Mouse (Mus musculus) CH12.LX (cell line): ENCODE data around the gene Nr2c2ap. TPM values are rescaled to one million over a fixed set of nuclear protein-coding genes. Genes with fewer than 3 reads are reported as not detected.

ENCODE experiments used
- DNase-seq: peaks from one replicate; pipeline ENCODE4 v3.0.0-alpha.2; 2013; ENCODE audit errors: extremely low read depth
- H3K27ac ChIP-seq: 2 replicates; pipeline ENCODE4 v1.5.1; 2012; ENCODE audit warnings: low read depth, mild to moderate bottlenecking, control low read depth, moderate library complexity; ENCODE audit not compliant: insufficient read depth
- H3K27me3 ChIP-seq: replicated peaks from 2 replicates; pipeline ENCODE3; 2012; ENCODE audit warnings: inconsistent platforms
- H3K36me3 ChIP-seq, 2 experiments: replicated peaks in 1 of 2; 2 replicates each; pipeline versions ENCODE3 to v1.6.1; 2012; ENCODE audit warnings: inconsistent platforms in 1 of 2, low read length in 1 of 2, mild to moderate bottlenecking in 1 of 2, mixed read lengths in 1 of 2, moderate library complexity in 1 of 2; ENCODE audit not compliant: control insufficient read depth in 1 of 2, insufficient read depth in 1 of 2
- H3K4me1 ChIP-seq, 2 experiments: 2 replicates each; pipeline ENCODE4 v1.6.1; 2012; ENCODE audit warnings: inconsistent platforms in 1 of 2, moderate library complexity in 1 of 2; ENCODE audit not compliant: insufficient read depth in 2 of 2, control insufficient read depth in 1 of 2
- H3K4me2 ChIP-seq: 2 replicates; pipeline ENCODE4 v1.6.1; 2012; ENCODE audit warnings: low read depth, mild to moderate bottlenecking, control low read depth; ENCODE audit not compliant: poor library complexity, insufficient read depth, severe bottlenecking
- H3K4me3 ChIP-seq, 3 experiments: fragments of 150-350 bp in 1 of 3; sonication (generic) in 1 of 3; replicated peaks in 1 of 3; 2 replicates each; pipeline versions ENCODE3 to v1.5.1; 2011 to 2012; ENCODE audit warnings: low read depth in 2 of 3, low read length in 2 of 3, mild to moderate bottlenecking in 2 of 3, moderate library complexity in 2 of 3, control low read depth in 1 of 3, improper control_type of control experiment in 1 of 3, inconsistent platforms in 1 of 3, mixed read lengths in 1 of 3; ENCODE audit not compliant: poor library complexity in 1 of 3
- H3K79me2 ChIP-seq: replicated peaks from 2 replicates; pipeline ENCODE4 v1.6.1; 2012; ENCODE audit warnings: mild to moderate bottlenecking, moderate library complexity; ENCODE audit not compliant: control insufficient read depth, poor library complexity, insufficient read depth, severe bottlenecking; ENCODE audit errors: extremely low read depth
- H3K9ac ChIP-seq: 2 replicates; pipeline ENCODE4 v1.6.1; 2012; ENCODE audit warnings: low read depth, mild to moderate bottlenecking, control low read depth, moderate library complexity; ENCODE audit not compliant: insufficient read depth
- H3K9me3 ChIP-seq: replicated peaks from 2 replicates; pipeline ENCODE3; 2012; ENCODE audit warnings: low read length, inconsistent platforms, mixed read lengths
- CHD1 ChIP-seq: IDR thresholded peaks from 2 replicates; pipeline ENCODE4 v1.6.1; 2012; ENCODE audit warnings: low read depth, low read length, improper control_type of control experiment, inconsistent platforms
- CTCF ChIP-seq, 2 experiments: IDR thresholded peaks in 1 of 2; conservative IDR thresholded peaks in 1 of 2; 2 replicates each; pipeline ENCODE4 v1.5.1; 2011 to 2012; ENCODE audit warnings: low read depth in 2 of 2, low read length in 2 of 2, improper control_type of control experiment in 1 of 2, inconsistent platforms in 1 of 2, mild to moderate bottlenecking in 1 of 2, moderate library complexity in 1 of 2
- E2F4 ChIP-seq: IDR thresholded peaks from 2 replicates; pipeline ENCODE4 v1.6.1; 2011; ENCODE audit warnings: low read depth, low read length, improper control_type of control experiment; ENCODE audit not compliant: insufficient replicate concordance
- ETS1 ChIP-seq: conservative IDR thresholded peaks from 2 replicates; pipeline ENCODE4 v1.6.1; 2012; ENCODE audit warnings: low read depth, mild to moderate bottlenecking, inconsistent platforms, low read length, improper control_type of control experiment, moderate library complexity
- HCFC1 ChIP-seq: IDR thresholded peaks from 2 replicates; pipeline ENCODE4 v1.6.1; 2012; ENCODE audit warnings: low read depth, mild to moderate bottlenecking, inconsistent platforms, low read length, improper control_type of control experiment
- IRF4 ChIP-seq: IDR thresholded peaks from 2 replicates; pipeline ENCODE4 v1.6.1; 2014; ENCODE audit warnings: low read depth, mild to moderate bottlenecking, inconsistent platforms, low read length, improper control_type of control experiment
- JUND ChIP-seq: conservative IDR thresholded peaks from 2 replicates; pipeline ENCODE4 v1.6.1; 2011; ENCODE audit warnings: low read depth, low read length, improper control_type of control experiment
- MAFK ChIP-seq: IDR thresholded peaks from 2 replicates; pipeline ENCODE4 v1.6.1; 2011; ENCODE audit warnings: low read length, improper control_type of control experiment; ENCODE audit not compliant: insufficient replicate concordance
- MEF2A ChIP-seq: IDR thresholded peaks from 2 replicates; pipeline ENCODE4 v1.6.1; 2014; ENCODE audit warnings: low read depth, mild to moderate bottlenecking, inconsistent platforms, low read length, improper control_type of control experiment, borderline replicate concordance
- MYC ChIP-seq: IDR thresholded peaks from 2 replicates; pipeline ENCODE4 v1.6.1; 2011; ENCODE audit warnings: low read depth, mild to moderate bottlenecking, improper control_type of control experiment, low read length
- NELFE ChIP-seq: IDR thresholded peaks from 2 replicates; pipeline ENCODE4 v1.6.1; 2011; ENCODE audit warnings: low read depth, low read length, improper control_type of control experiment
- NRF1 ChIP-seq: IDR thresholded peaks from 2 replicates; pipeline ENCODE4 v1.6.1; 2014; ENCODE audit warnings: low read depth, mild to moderate bottlenecking, inconsistent platforms, low read length, improper control_type of control experiment, moderate library complexity
- PAX5 ChIP-seq: IDR thresholded peaks from 2 replicates; pipeline ENCODE4 v1.6.1; 2012; ENCODE audit warnings: low read length, inconsistent platforms, mixed read lengths
- POLR2AphosphoS2 ChIP-seq: IDR thresholded peaks from 2 replicates; pipeline ENCODE4 v1.6.1; 2011; ENCODE audit warnings: low read depth, low read length, improper control_type of control experiment
- RAD21 ChIP-seq: IDR thresholded peaks from 2 replicates; pipeline ENCODE4 v1.6.1; 2011; ENCODE audit warnings: low read depth, mild to moderate bottlenecking, low read length, improper control_type of control experiment, moderate library complexity
- SMC3 ChIP-seq: IDR thresholded peaks from 2 replicates; pipeline ENCODE4 v1.6.1; 2011; ENCODE audit warnings: low read depth, low read length, improper control_type of control experiment
- ZC3H11A ChIP-seq: IDR thresholded peaks from 2 replicates; pipeline ENCODE4 v1.6.1; 2012; ENCODE audit warnings: low read depth, mild to moderate bottlenecking, inconsistent platforms, low read length, improper control_type of control experiment
- dilution Hi-C: fragments of 300-500 bp; cut with MboI; formaldehyde crosslinking; loops from 2 replicates; pipeline ENCODE4 v1.14.3; 2020; ENCODE audit warnings: low sequenced_read_pairs; ENCODE audit not compliant: extremely low pct_unique_long_range_greater_than_20kb, extremely low pct_ligation_motif_present
- in situ Hi-C: fragments of 300-500 bp; cut with MboI; formaldehyde crosslinking; loops from 3 replicates; pipeline ENCODE4 v1.14.3; 2019; ENCODE audit warnings: low sequenced_read_pairs, low pct_ligation_motif_present, low pct_unique_long_range_greater_than_20kb, mixed read lengths
- polyA plus RNA-seq: library from polyadenylated mRNA; unstranded; fragments of >175 nt; gene quantifications from 2 replicates; pipeline ENCODE4 v1.2.1, GENCODE M21; 2012; ENCODE audit warnings: low read depth; ENCODE audit not compliant: insufficient read length
- total RNA-seq, 2 experiments: library from RNA; depleted of rRNA; stranded (reverse); fragments of 300-350 nt in 1 of 2; fragments of >200 nt in 1 of 2; gene quantifications; 2 replicates each; pipeline ENCODE4 v1.2.3; 2012 to 2014

Gene Nr2c2ap
- total and polyA plus RNA-seq, 3 experiments: 16.4 to 61.3 (median 22.7) TPM

- peaks cover 10 to 38% of the 10 kb centered on the region in 2 experiments for H3K4me1 ChIP-seq
- DNase-seq: no peak
- in situ Hi-C loops (no loop called here), dilution Hi-C loops (no loop called here)
- peaks cover 7% of the 10 kb centered on the region for H3K27me3 ChIP-seq
- no peaks in the 10 kb centered on the region for H3K9me3 ChIP-seq
- H3K79me2 ChIP-seq: no peaks in the 10 kb centered on the region
- no peak within 1 kb of the TSS for H3K4me2 ChIP-seq
- no peak within 1 kb of the TSS for H3K27ac ChIP-seq
- H3K4me3 ChIP-seq: no peak within 1 kb of the TSS
- TF ChIP-seq NRF1: peak; percentile 71
- no peak for TF ChIP-seq PAX5
- H3K36me3 ChIP-seq: no peaks in the 10 kb centered on the region
- no peak within 1 kb of the TSS for H3K9ac ChIP-seq
Observed at GRCm38 (mm10) chr8:70120667-70121066, 10.5 kb upstream of the Nr2c2ap start, which contains the start of gene Ncan. Ncan (minus strand) TSS chr8:70120873.

- Histone ChIP-seq H3K79me2 (no peaks in the 10 kb centered on the region), H3K9ac (no peak overlapping the region), H3K4me3 (no peak overlapping the region), H3K27me3 (peaks cover 5% of the 10 kb centered on the region), H3K4me2 (no peak overlapping the region)
- DNase-seq: peak; percentile 31
- dilution Hi-C loops: no loop called here
- peak; percentile 48; the same call in 1 of the 2 replicates for TF ChIP-seq ZC3H11A
- peak; percentile 51 to 92 for TF ChIP-seq CTCF (conservative IDR thresholded peaks at IDR 0.05 in 1 of 2, IDR thresholded peaks at IDR 0.05 in 1 of 2; ENCODE audit: low read depth in 2 of 2, low read length in 2 of 2)
- no peak for TF ChIP-seq POLR2AphosphoS2
- TF ChIP-seq RAD21: peak; percentile 87
- 0 out of 2 replicates have a peak, but pooled peaks have one; percentile 14 for TF ChIP-seq JUND
- TF ChIP-seq MAFK: peak; percentile 95
- peak; percentile 94 for TF ChIP-seq SMC3
- no peak for TF ChIP-seq ETS1
- TF ChIP-seq, all 38 proteins: peak for 6
- H3K9me3 ChIP-seq: no peaks in the 10 kb centered on the region
- in situ Hi-C loops: no loop called here
- H3K36me3 ChIP-seq: no peaks in the 10 kb centered on the region
- H3K4me1 ChIP-seq: peaks cover 0 to 16% of the 10 kb centered on the region in 2 experiments; a peak in 2 of 4 replicates
- H3K27ac ChIP-seq: no peak overlapping the region
Observed at GRCm38 (mm10) chr8:70122863-70123262, 8.3 kb upstream of the Nr2c2ap start.

GRCm38 (mm10) chr8:70124992-70125391 is 6.1 kb upstream of the Nr2c2ap start:
- TF ChIP-seq MEF2A: no peak
- no peak for TF ChIP-seq IRF4
- TF ChIP-seq NELFE: no peak
- TF ChIP-seq MYC: no peak
- TF ChIP-seq HCFC1: no peak
- no peak for TF ChIP-seq CHD1
- no peak for TF ChIP-seq CTCF (conservative IDR thresholded peaks at IDR 0.05 in 1 of 2, IDR thresholded peaks at IDR 0.05 in 1 of 2; ENCODE audit: low read depth in 2 of 2, low read length in 2 of 2)
- no peak for TF ChIP-seq E2F4
- no peak for TF ChIP-seq ZC3H11A
- TF ChIP-seq, all 38 proteins: peak for 0
- Histone ChIP-seq H3K27ac (no peak overlapping the region), H3K4me3 (no peak overlapping the region), H3K36me3 (no peaks in the 10 kb centered on the region), H3K79me2 (no peaks in the 10 kb centered on the region), H3K4me2 (no peak overlapping the region), H3K9me3 (no peaks in the 10 kb centered on the region), H3K4me1 (peaks cover 0 to 11% of the 10 kb centered on the region in 2 experiments; a peak in 2 of 4 replicates), H3K9ac (no peak overlapping the region), H3K27me3 (no peaks in the 10 kb centered on the region)
- no peak for DNase-seq
- in situ Hi-C loops: no loop called here
- dilution Hi-C loops: no loop called here
